Mouse (Mus musculus): ENCODE data around the gene Tmem62. TPM values are rescaled to one million over a fixed set of nuclear protein-coding genes. Genes with fewer than 3 reads are reported as not detected.
"Not testable (repeated sequence)": the region's sequence is repeated elsewhere in the genome, so short reads cannot be mapped to it uniquely, and the experiment has no call there.

Gene Tmem62
- polyA plus RNA-seq, 1 experiment from 2014 or later = 6.2 TPM

GRCm38 (mm10) chr2:120970045-120970539 lies 6.7 kb upstream of the Tmem62 start:
- ATAC-seq (ENCODE audit: low FRiP score) (peak; percentile 65), DNase-seq (ENCODE audit: low spot score, missing footprints) (peak; percentile 97)
- H3K4me2 ChIP-seq = peak overlapping the region; percentile 61
- no peaks in the 10 kb centered on the region for H3K36me3 ChIP-seq (ENCODE audit: control insufficient read depth, insufficient read depth, low read length)
- no peaks in the 10 kb centered on the region for H3K27me3 ChIP-seq (ENCODE audit: control insufficient read depth, insufficient read depth, low read length)
- peak overlapping the region; percentile 88 for H3K9ac ChIP-seq (ENCODE audit: low read length)
- WGBS = 1% methylated on average over 23 of the region's 23 CpGs
- H3K4me3 ChIP-seq (ENCODE audit: low read depth, low read length) = peak overlapping the region; percentile 81
- no peaks in the 10 kb centered on the region for H3K9me3 ChIP-seq (ENCODE audit: control insufficient read depth, low read length)
- H3K4me1 ChIP-seq (ENCODE audit: control insufficient read depth, insufficient read depth, low read length) = peaks cover 4% of the 10 kb centered on the region; the same call in 1 of the 2 replicates
- peak overlapping the region; percentile 68 for H3K27ac ChIP-seq (ENCODE audit: low read depth, low read length)

- peak within 1 kb of the TSS; percentile 88 for H3K9ac ChIP-seq (ENCODE audit: low read length)
- peak within 1 kb of the TSS; percentile 61 for H3K4me2 ChIP-seq
- DNase-seq (ENCODE audit: low spot score, missing footprints) (no peak), ATAC-seq (ENCODE audit: low FRiP score) (peak; percentile 89)
- H3K27me3 ChIP-seq (ENCODE audit: control insufficient read depth, insufficient read depth, low read length) = no peaks in the 10 kb centered on the region
- under 1% methylated on average over 39 of the region's 39 CpGs for WGBS
- peak within 1 kb of the TSS; percentile 81 for H3K4me3 ChIP-seq (ENCODE audit: low read depth, low read length)
- H3K4me1 ChIP-seq (ENCODE audit: control insufficient read depth, insufficient read depth, low read length) = peaks cover 4% of the 10 kb centered on the region; the same call in 1 of the 2 replicates
- peak within 1 kb of the TSS; percentile 68 for H3K27ac ChIP-seq (ENCODE audit: low read depth, low read length)
- no peaks in the 10 kb centered on the region for H3K36me3 ChIP-seq (ENCODE audit: control insufficient read depth, insufficient read depth, low read length)
- H3K9me3 ChIP-seq (ENCODE audit: control insufficient read depth, low read length) = no peaks in the 10 kb centered on the region
Observed at GRCm38 (mm10) chr2:120970559-120971080, 6.2 kb upstream of the Tmem62 start, which contains the start of gene Ubr1. TSS of gene Ubr1 (minus strand) at chr2:120970715.

GRCm38 (mm10) chr2:120971766-120972165 lies 5.1 kb upstream of the Tmem62 start:
- no peak overlapping the region for H3K4me2 ChIP-seq
- 92% methylated on average over 4 of the region's 4 CpGs for WGBS
- H3K36me3 ChIP-seq (ENCODE audit: control insufficient read depth, insufficient read depth, low read length) = no peaks in the 10 kb centered on the region
- no peak overlapping the region for H3K27ac ChIP-seq (ENCODE audit: low read depth, low read length)
- H3K9ac ChIP-seq (ENCODE audit: low read length) = no peak overlapping the region
- H3K4me3 ChIP-seq (ENCODE audit: low read depth, low read length) = no peak overlapping the region
- DNase-seq (ENCODE audit: low spot score, missing footprints) (no peak), ATAC-seq (ENCODE audit: low FRiP score) (no peak)
- H3K27me3 ChIP-seq (ENCODE audit: control insufficient read depth, insufficient read depth, low read length) = no peaks in the 10 kb centered on the region
- peaks cover 4% of the 10 kb centered on the region; the same call in 1 of the 2 replicates for H3K4me1 ChIP-seq (ENCODE audit: control insufficient read depth, insufficient read depth, low read length)
- H3K9me3 ChIP-seq (ENCODE audit: control insufficient read depth, low read length) = no peaks in the 10 kb centered on the region

GRCm38 (mm10) chr2:120972257-120972656 lies 4.6 kb upstream of the Tmem62 start:
- not testable (repeated sequence) for H3K36me3 ChIP-seq (ENCODE audit: control insufficient read depth, insufficient read depth, low read length); H3K27me3 ChIP-seq (ENCODE audit: control insufficient read depth, insufficient read depth, low read length); ATAC-seq (ENCODE audit: low FRiP score); DNase-seq (ENCODE audit: low spot score, missing footprints); H3K27ac ChIP-seq (ENCODE audit: low read depth, low read length); H3K4me1 ChIP-seq (ENCODE audit: control insufficient read depth, insufficient read depth, low read length); H3K9me3 ChIP-seq (ENCODE audit: control insufficient read depth, low read length); H3K9ac ChIP-seq (ENCODE audit: low read length); H3K4me3 ChIP-seq (ENCODE audit: low read depth, low read length); H3K4me2 ChIP-seq
- 96% methylated on average over 8 of the region's 8 CpGs for WGBS

- H3K4me3 ChIP-seq (ENCODE audit: low read depth, low read length) = no peak overlapping the region
- H3K27me3 ChIP-seq (ENCODE audit: control insufficient read depth, insufficient read depth, low read length) = no peaks in the 10 kb centered on the region
- no peak for ATAC-seq (ENCODE audit: low FRiP score)
- no peaks in the 10 kb centered on the region for H3K36me3 ChIP-seq (ENCODE audit: control insufficient read depth, insufficient read depth, low read length)
- no peaks in the 10 kb centered on the region for H3K9me3 ChIP-seq (ENCODE audit: control insufficient read depth, low read length)
- H3K4me2 ChIP-seq = 0 out of 2 replicates have a peak overlapping the region, but pooled peaks have one; percentile 3
- H3K4me1 ChIP-seq (ENCODE audit: control insufficient read depth, insufficient read depth, low read length) = peaks cover 4% of the 10 kb centered on the region; the same call in 1 of the 2 replicates
- no peak overlapping the region for H3K27ac ChIP-seq (ENCODE audit: low read depth, low read length)
- WGBS = 19% methylated on average over 5 of the region's 5 CpGs
- no peak for DNase-seq (ENCODE audit: low spot score, missing footprints)
- no peak overlapping the region for H3K9ac ChIP-seq (ENCODE audit: low read length)
Observed at GRCm38 (mm10) chr2:120972964-120973363, 3.9 kb upstream of the Tmem62 start.

GRCm38 (mm10) chr2:120976308-120976707 lies 509 bp upstream of the Tmem62 start:
- H3K4me2 ChIP-seq = no peak overlapping the region; the same call in 1 of the 2 replicates

GRCm38 (mm10) chr2:120977926-120978692 lies 1.3 kb downstream of the Tmem62 start:
- H3K4me1 ChIP-seq (ENCODE audit: control insufficient read depth, insufficient read depth, low read length) = no peaks in the 10 kb centered on the region
- no peaks in the 10 kb centered on the region for H3K27me3 ChIP-seq (ENCODE audit: control insufficient read depth, insufficient read depth, low read length)
- H3K4me3 ChIP-seq (ENCODE audit: low read depth, low read length) = peak overlapping the region; percentile 73
- ATAC-seq (ENCODE audit: low FRiP score) (no peak), DNase-seq (ENCODE audit: low spot score, missing footprints) (no peak)
- H3K9ac ChIP-seq (ENCODE audit: low read length) = no peak overlapping the region
- H3K27ac ChIP-seq (ENCODE audit: low read depth, low read length) = no peak overlapping the region
- H3K9me3 ChIP-seq (ENCODE audit: control insufficient read depth, low read length) = no peaks in the 10 kb centered on the region
- H3K4me2 ChIP-seq = peak overlapping the region; percentile 95
- no peaks in the 10 kb centered on the region for H3K36me3 ChIP-seq (ENCODE audit: control insufficient read depth, insufficient read depth, low read length)
- 78% methylated on average over 8 of the region's 8 CpGs for WGBS

More at GRCm38 (mm10) chr2:120976308-120976707, 509 bp upstream of the Tmem62 start:
- Histone ChIP-seq H3K9ac (ENCODE audit: low read length) (no peak overlapping the region), H3K9me3 (ENCODE audit: control insufficient read depth, low read length) (no peaks in the 10 kb centered on the region), H3K4me3 (ENCODE audit: low read depth, low read length) (no peak overlapping the region), H3K4me1 (ENCODE audit: control insufficient read depth, insufficient read depth, low read length) (no peaks in the 10 kb centered on the region), H3K27ac (ENCODE audit: low read depth, low read length) (no peak overlapping the region), H3K36me3 (ENCODE audit: control insufficient read depth, insufficient read depth, low read length) (no peaks in the 10 kb centered on the region), H3K27me3 (ENCODE audit: control insufficient read depth, insufficient read depth, low read length) (no peaks in the 10 kb centered on the region)
- DNase-seq (ENCODE audit: low spot score, missing footprints) (no peak), ATAC-seq (ENCODE audit: low FRiP score) (no peak)
- WGBS = 50% methylated on average over 4 of the region's 4 CpGs

- H3K4me1 ChIP-seq (ENCODE audit: control insufficient read depth, insufficient read depth, low read length) = no peaks in the 10 kb centered on the region
- 61% methylated on average over 2 of the region's 2 CpGs for WGBS
- H3K4me3 ChIP-seq (ENCODE audit: low read depth, low read length) = no peak overlapping the region
- H3K4me2 ChIP-seq = no peak overlapping the region
- H3K9ac ChIP-seq (ENCODE audit: low read length) = no peak overlapping the region
- DNase-seq (ENCODE audit: low spot score, missing footprints) (no peak), ATAC-seq (ENCODE audit: low FRiP score) (no peak)
- H3K9me3 ChIP-seq (ENCODE audit: control insufficient read depth, low read length) = no peaks in the 10 kb centered on the region
- no peaks in the 10 kb centered on the region for H3K36me3 ChIP-seq (ENCODE audit: control insufficient read depth, insufficient read depth, low read length)
- H3K27ac ChIP-seq (ENCODE audit: low read depth, low read length) = no peak overlapping the region
- no peaks in the 10 kb centered on the region for H3K27me3 ChIP-seq (ENCODE audit: control insufficient read depth, insufficient read depth, low read length)
Observed at GRCm38 (mm10) chr2:120978693-120979037, 1.8 kb downstream of the Tmem62 start.

- no peak overlapping the region for H3K9ac ChIP-seq (ENCODE audit: low read length)
- H3K4me3 ChIP-seq (ENCODE audit: low read depth, low read length) = no peak overlapping the region
- no peaks in the 10 kb centered on the region for H3K36me3 ChIP-seq (ENCODE audit: control insufficient read depth, insufficient read depth, low read length)
- no peaks in the 10 kb centered on the region for H3K9me3 ChIP-seq (ENCODE audit: control insufficient read depth, low read length)
- H3K27me3 ChIP-seq (ENCODE audit: control insufficient read depth, insufficient read depth, low read length) = no peaks in the 10 kb centered on the region
- ATAC-seq (ENCODE audit: low FRiP score) (no peak), DNase-seq (ENCODE audit: low spot score, missing footprints) (no peak)
- H3K4me2 ChIP-seq = no peak overlapping the region
- H3K4me1 ChIP-seq (ENCODE audit: control insufficient read depth, insufficient read depth, low read length) = no peaks in the 10 kb centered on the region
- no peak overlapping the region for H3K27ac ChIP-seq (ENCODE audit: low read depth, low read length)
- 85% methylated on average over 1 of the region's 1 CpGs for WGBS
Observed at GRCm38 (mm10) chr2:120979819-120980218, 3.0 kb downstream of the Tmem62 start.

All from midbrain, embryonic 11.5 days (tissue).